Mouse (Mus musculus) bone marrow, adult 2 months (tissue): ENCODE results near the gene Dcakd.

ENCODE experiments used
- CTCF ChIP-seq: fragments of 200-500 bp; IDR thresholded peaks from 2 replicates; pipeline ENCODE4 v1.5.1; 2011; ENCODE audit warnings: low read length, control low read depth; ENCODE audit not compliant: control insufficient read depth, insufficient read depth
- POLR2A ChIP-seq: fragments of 200-500 bp; IDR thresholded peaks from 2 replicates; pipeline ENCODE4 v1.6.1; 2011; ENCODE audit warnings: low read depth, mild to moderate bottlenecking, control low read depth, low read length, borderline replicate concordance; ENCODE audit not compliant: control insufficient read depth

GRCm38 (mm10) chr11:102984615-102985014 lies 43.5 kb downstream of the Dcakd start:
- no peak for TF ChIP-seq CTCF
- TF ChIP-seq POLR2A, result no peak
